Mouse (Mus musculus): ENCODE data around the gene Hmg20b.

Hmg20b gene

DNA sequence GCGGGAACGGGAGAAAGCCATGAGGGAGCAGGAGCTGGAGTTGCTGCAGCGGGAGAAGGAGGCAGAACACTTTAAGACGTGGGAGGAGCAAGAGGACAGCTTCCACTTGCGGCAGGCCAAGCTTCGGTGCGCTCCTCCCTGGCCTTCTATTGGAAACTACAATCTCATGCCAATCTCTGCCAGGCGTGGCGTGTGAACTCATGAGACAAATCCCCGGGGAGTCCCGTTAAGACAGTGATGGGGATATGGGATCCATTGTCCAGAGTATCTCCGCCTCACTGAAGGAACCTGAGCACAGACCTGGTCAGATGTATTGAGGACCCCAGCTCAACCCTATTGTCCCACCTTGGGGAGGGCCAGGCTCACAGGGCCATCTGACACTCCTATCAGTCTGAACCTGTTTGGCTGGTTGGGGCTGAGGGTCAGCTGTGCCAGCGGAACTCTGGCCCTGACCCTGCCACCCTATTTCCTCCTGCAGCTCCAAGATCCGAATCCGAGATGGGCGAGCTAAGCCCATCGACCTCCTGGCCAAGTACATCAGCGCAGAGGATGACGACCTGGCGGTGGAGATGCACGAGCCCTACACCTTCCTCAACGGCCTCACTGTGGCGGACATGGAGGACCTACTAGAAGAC lies 27.0 kb downstream of the Hmg20b start:
- peak in 1 of 2 experiments; percentile 7 for DNase-seq

DNA sequence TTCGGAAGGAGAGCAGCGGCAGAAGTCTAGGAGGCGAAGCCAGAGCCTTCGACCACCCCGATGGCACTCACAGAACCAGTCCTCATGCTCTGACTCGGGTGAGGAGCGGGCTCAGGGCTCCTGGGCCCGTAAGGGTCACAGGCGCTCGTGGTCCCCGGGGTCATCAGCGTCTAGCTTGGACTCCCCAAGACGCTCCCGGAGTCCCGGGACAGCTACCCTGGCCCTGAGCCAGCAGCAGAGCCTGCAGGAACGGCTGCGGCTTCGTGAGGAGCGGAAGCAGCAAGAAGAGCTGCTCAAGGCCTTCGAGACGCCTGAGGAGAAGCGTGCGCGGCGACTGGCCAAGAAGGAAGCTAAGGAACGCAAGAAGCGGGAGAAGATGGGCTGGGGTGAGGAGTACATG lies 27.8 kb downstream of the Hmg20b start:
- peak; percentile 23 to 46 for DNase-seq

DNA sequence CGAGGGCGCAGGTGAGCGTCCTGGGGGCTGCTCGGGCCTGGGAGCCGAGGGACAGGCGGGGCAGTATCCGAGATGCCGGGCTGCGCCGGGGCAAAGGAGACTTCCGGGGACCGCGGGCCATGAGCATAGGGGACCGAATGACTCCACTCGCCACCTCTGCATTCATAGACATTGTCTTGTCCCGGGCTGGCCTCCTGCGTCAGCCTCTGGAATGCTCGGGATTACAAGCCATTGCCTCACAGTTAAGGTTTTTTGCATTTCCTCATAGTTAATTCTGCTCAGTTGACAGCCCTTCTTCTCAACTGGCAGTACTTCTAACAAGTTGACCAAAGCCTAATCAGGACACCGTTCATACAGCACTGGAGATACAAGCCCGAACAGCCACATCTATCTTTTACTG lies 28.8 kb downstream of the Hmg20b start:
- peak in 1 of 2 experiments; percentile 37 for DNase-seq

DNA sequence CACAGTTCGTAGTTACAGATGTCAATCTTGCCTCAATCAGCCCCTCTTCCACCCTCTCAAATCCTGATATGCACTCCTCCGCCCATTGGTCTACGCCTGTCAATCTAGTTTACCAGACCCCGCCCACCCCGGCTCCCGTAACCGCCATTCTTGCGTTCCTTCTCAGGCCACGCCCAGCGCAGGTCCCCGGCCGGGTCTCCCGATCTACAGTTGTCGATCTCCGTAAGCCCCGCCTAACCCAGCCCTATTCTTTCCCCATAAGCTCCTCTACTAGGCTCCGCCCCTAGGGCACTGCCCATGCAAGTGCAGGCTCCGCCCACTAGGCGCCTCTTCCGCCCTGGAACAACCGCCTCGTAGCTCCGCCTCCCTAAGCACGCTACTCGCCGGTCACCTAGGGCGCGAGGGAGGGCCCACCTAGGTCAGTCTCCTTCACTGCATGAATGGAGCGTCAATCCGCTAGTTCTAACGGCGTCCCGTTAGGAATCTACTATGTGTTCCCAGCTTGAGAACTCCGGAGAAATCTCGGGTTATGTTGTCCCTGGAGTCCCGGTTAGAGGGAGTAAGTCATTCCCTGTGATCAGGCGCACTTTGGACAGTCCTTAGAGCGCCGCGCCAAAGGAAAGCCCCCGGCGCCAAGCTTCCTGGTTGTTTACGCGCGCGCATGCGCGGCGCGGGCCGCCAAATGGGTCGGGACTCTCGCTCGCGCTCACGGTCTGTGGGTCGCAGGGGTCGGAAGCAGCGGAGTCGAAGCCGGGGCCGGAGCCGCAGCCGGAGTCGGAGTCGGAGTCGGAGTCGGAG lies 29.5 kb downstream of the Hmg20b start, which contains the start of gene Cactin:
TSS of gene Cactin (plus strand) at position 554 of the 798 bp plus-strand sequence.
- peak; percentile 99 to 100 for DNase-seq

DNA sequence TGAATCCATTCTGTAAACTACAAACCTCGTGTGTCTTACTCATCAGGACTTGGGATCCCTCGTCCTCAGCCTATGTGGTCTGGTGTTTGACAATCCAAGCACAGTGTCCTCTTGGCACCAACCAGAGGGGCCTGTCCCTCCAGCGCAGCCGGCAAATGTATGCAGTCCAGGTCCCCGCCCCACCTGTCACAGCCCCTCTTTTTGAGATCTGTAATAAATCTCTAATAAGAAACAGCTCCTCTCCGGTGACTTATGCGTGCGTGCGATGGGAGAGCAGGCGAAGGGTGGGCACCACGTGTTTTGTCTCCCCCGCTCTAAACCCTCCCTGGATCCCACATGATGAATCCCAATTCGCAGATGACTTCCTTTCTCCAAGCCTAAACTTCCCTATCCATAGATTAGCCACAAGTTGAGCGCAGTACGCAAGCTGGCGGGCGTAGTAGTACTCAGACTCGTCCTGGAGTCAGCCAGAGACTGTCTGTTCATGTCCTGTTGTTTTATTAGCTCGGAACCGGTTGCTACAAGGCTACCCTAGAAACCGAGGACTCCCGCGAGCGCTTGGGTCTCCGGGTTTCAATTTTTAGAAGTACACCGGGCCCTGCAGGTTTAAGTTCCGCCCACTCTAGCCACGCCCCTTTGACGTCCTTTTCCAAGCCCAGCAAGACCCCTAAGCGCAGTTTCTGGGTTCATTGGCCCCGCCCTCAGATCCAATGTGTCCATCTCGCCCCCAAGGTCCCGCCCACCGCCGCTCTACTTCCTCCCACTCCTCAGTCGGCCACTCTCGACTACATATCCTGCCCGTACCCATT lies 30.3 kb downstream of the Hmg20b start:
- peak; percentile 29 to 46 for DNase-seq

DNA sequence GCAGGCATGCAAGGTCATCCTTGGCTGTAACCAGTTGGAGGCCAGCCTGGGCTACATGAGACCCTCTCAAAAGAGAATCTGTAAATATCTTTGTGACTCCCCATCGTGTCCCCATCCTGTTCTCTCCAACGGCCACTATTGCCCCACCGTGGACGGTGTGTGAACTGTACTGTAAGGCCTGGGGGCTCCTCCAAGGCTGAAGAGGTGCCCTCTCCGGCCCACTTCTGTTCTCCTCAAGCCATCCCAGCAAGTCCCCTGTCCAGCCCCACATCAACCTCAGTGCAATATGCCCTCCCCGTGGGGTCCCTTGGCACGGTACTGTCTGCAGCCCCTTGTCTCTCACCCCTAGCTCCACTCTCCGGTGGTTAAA lies 31.0 kb downstream of the Hmg20b start:
- peak; percentile 33 to 53 for DNase-seq

DNA sequence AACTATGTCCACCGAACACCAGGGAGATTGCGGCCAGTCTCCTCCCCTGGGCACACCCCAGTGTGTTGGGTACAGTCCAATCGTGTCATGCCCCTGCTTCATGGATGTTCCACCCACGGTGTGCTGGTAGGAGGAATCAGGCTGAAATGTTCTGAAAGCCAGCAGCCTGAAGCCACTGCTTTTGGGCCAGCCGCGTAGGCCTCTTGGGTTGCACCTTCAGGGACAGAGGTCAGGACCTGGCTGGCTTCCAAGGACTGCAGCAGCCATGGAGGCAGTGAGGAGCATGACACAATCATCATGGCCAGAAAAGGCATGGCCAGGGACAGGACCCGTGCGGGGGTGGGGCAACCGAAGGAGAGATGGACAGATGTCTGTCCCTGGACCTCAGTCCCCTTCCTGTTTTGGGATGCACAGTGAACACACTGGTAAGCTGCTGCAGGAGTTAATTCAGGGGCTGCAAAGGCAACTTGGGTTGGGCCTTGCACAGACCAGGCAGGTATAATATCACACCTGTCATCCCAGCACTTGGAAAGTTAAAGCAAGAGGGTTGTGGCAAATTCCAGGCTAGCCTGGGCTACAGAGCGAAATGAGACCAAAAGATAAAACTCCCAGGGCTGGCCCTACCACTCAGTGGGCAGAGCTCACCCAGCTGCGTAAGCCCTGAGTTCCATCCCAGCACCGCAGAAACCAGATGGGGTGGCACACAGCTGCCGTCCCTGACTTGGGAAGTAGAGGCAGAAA lies 31.5 kb downstream of the Hmg20b start:
- peak; percentile 53 to 57 for DNase-seq

DNA sequence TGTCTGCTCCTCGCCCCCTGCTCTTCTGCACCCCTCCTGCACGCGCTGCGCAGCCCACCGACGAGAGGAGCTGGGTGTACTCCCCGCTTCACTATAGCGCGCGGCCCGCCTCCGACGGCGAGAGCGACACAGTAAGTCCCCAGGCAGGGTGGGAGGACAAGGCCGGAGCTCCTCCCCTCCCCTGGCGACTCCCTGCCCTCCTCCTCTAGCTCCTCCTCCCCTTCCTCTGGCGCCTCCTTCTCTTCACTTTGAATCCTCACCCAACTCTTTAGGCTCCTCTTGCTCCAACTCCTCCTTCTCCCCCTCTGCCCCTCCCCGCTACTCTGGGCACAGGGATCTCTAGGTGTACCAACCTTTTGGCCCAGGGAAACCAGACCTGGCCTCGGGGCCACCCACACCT lies 33.0 kb downstream of the Hmg20b start:
- DNase-seq, result peak in 1 of 2 experiments; percentile 39

DNA sequence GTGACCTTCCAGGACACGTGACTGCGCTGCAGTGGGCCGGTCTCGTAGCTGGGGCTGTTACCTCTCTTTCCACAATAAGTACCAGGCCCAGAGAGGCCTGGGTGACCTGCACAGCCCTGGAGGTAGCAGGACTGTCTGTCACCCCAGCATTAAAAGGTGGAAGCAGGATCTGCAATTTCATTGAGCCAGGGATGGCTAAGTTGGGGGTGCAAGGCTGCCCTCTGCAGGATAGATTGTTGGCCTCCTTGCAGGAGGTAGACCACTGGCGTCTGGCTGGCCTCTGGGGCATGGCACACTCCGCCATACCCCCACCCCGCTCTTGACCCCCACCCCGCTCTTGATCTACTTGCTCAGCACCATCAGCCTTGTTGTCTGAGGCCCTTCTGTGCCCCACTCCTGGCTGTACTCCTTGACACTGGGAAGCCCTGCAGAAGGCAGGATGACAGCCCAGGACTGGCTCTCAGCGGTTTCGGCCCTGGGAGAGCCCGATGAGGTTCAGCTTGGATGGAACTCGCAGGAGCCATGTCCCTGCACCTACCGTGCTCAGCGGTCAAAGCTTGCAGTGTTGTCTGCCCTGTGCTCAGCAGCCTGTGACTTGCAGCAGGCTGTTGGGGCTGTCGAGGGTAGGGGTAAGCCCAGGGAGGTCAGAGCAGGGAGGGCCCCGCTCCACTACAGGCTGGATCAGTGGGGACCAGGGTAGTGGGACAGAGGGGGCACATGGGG lies 33.8 kb downstream of the Hmg20b start:
- DNase-seq, result peak in 1 of 2 experiments; percentile 56

DNA sequence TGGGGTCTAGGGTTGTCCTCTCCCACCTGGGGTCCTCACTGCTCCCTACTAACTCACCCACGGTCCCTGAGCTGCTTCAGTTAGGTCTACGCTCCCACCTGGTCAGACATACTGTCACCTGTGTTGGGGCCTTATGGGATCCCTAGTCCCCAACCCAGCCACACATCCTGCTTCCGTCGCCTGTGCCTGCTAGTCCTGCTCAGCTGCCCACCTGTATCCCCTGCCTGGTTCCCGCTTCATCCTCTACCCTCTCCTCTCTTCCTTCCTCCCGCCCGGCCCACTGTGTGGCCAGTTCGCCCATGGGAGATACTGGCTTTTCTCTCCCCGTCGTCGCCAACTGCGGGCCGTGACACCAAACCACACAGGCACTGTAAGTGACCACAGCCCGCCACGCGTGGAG lies 34.7 kb downstream of the Hmg20b start:
- DNase-seq, result peak in 1 of 2 experiments; percentile 19

DNA sequence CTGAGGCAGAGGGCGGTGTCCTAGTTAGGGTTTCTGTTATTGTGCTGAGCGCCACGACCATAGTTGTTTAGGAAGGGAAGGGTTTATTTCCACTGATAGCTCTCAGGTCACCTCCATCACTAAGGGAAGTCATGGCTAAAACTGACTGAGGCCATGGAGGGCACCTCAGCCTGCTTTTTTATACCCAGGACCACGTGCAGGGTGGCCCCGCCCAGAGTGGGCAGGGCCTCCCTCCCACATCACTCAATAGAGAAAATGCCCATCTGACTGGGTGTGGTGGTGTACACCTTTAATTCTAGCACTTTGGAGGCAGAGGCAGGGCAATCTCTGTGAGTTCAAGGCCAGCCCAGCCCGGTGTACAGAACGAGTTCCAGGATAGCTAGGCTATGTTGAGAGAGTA lies 36.1 kb downstream of the Hmg20b start:
- no peak for DNase-seq

DNA sequence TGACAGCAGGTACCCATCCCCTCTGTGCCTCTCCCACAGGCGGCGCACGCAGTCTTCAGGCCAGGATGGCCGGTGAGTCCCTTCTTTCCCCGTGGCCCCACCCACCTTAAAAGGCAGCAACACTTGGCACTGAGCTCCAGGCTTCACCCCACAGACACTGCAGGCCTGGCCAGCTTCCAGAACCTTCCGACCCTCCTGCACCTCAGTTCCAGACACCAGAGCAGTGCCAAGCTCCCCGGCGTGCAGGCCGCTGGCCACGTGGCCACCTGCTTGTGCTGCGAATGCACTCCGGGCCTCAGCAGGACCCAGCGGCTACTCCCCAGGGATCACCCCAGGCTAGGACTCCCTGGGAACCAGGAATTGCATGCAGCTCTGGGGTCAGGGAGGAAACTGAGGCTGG lies 36.7 kb downstream of the Hmg20b start:
- DNase-seq, result peak; percentile 21 to 30

DNA sequence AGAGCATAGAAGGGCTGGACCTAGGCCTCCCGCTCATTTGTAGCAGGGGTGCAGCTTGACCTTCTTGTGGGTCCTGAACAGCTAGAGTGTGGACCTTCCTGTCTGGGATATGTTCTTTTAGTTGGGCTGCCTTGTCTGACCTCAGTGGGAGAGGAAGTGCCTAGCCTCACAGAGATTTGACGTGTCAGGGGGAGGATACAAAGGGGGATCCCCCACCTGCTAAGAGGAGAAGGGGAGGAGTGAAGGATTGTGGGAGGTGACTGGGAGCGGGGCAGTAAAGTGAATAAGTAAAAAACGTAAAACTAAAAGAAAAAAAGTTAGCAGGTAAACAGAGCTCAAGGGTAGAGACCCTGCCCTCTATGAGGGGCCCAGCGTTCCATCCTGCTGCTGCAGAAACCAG lies 40.7 kb downstream of the Hmg20b start:
- no peak for DNase-seq

DNA sequence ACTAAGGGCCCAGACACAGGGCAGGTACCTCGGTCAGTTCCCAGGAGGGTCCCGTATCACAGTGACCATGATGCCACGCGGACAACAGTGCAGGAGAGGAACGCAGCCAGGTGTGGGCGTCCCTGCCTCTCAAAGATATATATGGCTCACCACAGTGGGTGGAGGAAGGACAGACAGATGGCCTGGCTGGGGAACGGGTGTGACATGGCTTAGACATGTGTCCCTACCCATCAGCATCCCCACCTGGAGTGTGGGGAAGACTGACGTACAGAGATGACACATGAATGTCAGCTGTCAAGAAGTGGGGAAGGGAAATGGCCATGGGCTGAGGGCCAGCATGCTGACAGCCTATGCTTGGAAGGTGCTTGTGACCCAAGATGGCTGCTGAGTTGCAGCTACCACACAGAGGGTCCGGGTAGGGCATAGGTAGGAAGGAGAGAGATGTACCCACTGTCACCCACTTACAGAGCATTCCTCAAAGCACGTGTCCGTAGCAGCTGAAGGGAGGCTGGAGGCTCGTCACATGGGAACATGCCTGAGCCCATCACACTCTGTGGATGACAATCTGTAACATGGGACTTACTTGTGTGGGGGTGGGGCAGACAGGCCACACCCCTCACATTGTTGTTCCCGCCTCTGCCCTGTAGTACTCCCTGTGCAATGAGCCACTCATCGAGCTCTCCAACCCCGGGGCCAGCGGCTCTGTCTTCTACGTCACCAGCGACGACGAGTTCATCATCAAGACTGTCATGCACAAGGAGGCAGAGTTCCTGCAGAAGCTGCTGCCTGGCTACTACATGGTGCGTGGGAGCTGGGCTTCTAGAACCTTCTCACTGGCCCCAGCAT lies 43.2 kb downstream of the Hmg20b start:
- no peak for DNase-seq

DNA sequence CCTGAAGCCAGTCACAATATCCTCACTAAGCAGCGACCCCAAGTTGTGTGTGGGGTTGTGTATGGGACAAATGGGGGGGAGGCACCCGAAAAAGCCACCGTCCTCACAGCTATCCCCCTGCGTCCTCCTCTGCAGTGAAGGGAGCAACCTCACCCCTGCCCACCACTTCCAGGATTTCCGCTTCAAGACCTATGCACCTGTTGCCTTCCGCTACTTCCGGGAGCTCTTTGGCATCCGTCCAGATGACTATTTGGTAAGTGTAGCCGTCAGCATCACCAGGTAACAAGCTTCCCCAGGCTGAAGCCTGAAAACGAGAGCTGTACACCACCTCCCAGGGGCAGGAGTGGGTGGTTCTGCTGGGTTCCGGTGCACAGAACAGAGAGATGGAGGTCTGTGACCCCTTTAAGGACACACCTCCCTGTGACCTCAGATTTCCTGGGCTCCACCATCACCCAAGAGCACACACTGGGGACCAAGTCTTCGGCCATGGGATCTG lies 44.1 kb downstream of the Hmg20b start:
- DNase-seq, result no peak

DNA sequence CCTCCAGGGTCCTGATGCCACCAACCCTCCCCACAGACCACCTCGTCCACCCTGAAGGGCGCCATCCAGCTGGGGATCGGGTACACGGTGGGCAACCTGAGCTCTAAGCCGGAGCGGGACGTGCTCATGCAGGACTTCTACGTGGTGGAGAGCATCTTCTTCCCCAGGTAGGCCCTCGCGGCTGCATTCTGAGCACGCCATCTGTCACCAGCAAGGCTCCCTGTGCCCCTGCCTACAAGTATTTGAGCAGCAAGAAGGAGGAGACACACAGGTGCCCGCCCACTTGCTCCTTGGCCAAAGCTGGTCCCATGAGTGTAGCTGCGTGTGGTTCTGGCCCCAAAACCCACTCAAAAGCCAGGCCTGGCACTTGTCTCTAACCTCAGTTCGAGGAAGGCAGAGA lies 44.6 kb downstream of the Hmg20b start:
- peak; percentile 61 to 69 for DNase-seq

DNA sequence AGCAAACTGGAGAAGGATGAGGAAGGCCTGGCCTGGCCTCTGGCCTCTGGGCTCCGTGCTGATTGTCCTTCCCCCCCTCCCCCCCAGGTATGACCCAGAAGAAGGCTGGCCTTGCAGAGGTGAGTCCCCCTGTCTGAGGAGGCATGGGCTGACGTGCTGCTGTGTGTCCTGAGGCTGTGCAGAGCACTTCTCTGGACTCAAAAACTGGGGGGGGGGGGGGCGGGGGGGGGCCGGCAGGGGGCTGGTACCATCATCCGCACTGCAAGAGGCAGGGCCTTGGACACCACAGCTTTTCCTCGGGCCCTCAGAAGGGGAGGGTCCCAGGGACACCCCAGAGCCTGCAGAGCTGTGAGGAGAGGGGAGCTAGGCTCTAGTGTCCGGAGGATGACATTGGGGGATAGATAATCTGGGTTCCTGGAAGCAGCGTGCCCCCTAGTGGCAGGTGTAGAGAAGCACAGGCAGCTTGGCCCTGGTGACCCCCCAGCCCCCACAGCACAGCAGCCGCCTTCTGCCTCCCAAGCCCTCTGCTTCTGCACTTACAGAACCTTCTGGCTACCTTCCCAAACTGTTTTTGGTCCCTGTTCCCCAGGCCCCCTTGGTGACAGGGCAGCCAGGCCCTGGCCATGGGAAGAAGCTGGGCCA lies 45.6 kb downstream of the Hmg20b start:
- peak; percentile 67 to 78 for DNase-seq

DNA sequence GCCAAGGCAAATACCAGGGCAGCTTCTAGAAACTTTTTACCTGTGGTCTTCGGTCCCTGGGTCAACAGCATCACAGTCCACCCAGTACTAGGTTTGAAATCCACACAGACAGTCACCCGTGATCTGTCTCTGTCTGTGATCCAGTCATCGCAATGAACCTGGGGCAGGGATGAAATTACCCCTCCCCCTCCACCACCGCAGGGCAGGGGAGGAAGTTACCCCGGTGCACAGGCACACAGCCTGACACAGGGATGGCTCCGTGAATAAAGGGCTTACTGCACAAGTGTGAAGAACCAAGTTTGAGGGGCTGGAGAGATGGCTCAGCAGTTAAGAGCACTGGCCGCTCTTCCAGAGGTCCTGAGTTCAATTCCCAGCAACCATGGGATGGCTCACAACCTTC lies 46.5 kb downstream of the Hmg20b start:
- DNase-seq, result no peak

DNA sequence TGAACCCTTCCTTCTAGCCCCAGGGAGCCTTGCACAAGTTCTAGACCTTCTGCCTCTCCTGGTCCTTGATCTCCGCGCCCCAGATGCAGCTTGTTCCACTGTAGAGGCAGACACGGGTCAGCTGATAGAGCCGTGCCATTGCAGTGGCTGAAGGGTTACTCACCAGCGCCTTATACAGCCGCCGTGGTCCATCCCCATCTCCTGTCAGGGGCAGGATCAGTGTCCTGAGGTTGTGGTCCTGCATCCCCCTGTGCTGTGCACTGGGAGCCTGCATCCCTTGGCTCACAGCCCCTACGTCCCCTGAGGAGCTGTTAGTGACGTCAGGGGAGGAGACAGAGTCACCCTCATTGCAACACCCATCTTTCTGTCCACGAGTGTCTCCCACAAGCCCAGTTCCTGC lies 47.0 kb downstream of the Hmg20b start:
- no peak for DNase-seq

DNA sequence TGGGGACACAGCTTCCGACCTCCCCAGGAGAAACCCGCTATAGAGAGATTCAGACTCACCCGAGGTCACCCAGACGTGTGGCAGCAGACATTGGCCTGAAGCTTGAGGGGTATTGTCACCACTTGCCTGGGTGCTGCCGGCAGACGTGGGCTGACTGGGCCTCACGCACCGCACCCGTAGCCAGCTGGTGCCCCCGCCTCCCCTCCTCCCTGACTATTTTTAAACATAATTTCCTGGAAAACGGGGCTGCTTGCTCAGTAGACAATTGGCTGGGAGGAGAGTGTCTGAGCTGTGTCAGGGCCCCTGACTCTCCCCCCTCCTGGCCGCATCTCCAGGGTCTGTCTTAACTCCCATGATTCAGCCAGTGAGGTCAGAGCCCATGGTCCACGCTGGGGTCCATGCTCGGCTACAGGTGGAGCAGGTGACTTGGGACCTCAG lies 47.5 kb downstream of the Hmg20b start:
- DNase-seq, result peak; percentile 52 to 55
